ENCODE assay signal across 11 mouse cellular contexts in genomic region chr16:5130196-5130595, GRCm38 (mm10). TPM values are rescaled to one million over a fixed set of nuclear protein-coding genes. Genes with fewer than 3 reads are reported as not detected.
"Had no signal": no experiment of that assay in that cellular context is flagged by ENCODE, and none has a peak within 500 bp of the region (broad histone marks: within the 10 kb centered on the region; RNA-seq: fewer than 3 reads in every experiment).

No protein-coding gene starts in this region.

- H3K4me2 ChIP-seq: liver, embryonic 13.5 days; midbrain, embryonic 15.5 days; neural tube, embryonic 12.5 days had no signal

- H3K27ac ChIP-seq: left cerebral cortex, adult 2 months; liver, embryonic 13.5 days; midbrain, embryonic 15.5 days; neural tube, embryonic 12.5 days had no signal

- DNase-seq: kidney, adult 8-10 months; liver; liver, embryonic 13.5 days; spleen, adult 18-20 months; thymus, postnatal 14 days had no signal

- H3K9ac ChIP-seq: liver, embryonic 13.5 days; liver, postnatal 0 days; midbrain, embryonic 15.5 days; neural tube, embryonic 12.5 days had no signal

- H3K36me3 ChIP-seq: liver, embryonic 13.5 days; midbrain, embryonic 15.5 days; neural tube, embryonic 12.5 days had no signal

- H3K4me3 ChIP-seq: left cerebral cortex, adult 2 months; liver, embryonic 13.5 days; midbrain, embryonic 15.5 days; neural tube, embryonic 12.5 days had no signal

- ATAC-seq: intestine, postnatal 0 days; liver, postnatal 0 days; midbrain, embryonic 15.5 days had no signal

- H3K4me1 ChIP-seq: liver, embryonic 13.5 days had no signal

- H3K9me3 ChIP-seq: liver, embryonic 13.5 days; midbrain, embryonic 15.5 days; neural tube, embryonic 12.5 days had no signal

RNA-seq across cellular contexts. Expression of gene Sec14l5, which starts 16.7 kb away (rescaled TPM):
- polyA plus RNA-seq: intestine, postnatal 0 days; limb, embryonic 11.5 days; liver, embryonic 13.5 days had no signal
